Mouse (Mus musculus): ENCODE measurements around the gene Tyrobp. TPM values are rescaled to one million over a fixed set of nuclear protein-coding genes. Genes with fewer than 3 reads are reported as not detected.

Tyrobp gene
- not detected for polyA plus RNA-seq (2014; fragmentation: Illumina TruSeq; extraction: RNeasy Lipid Tissue Mini Kit (QIAGEN cat#74804); ENCODE audit: low read depth, low replicate concordance)

DNA sequence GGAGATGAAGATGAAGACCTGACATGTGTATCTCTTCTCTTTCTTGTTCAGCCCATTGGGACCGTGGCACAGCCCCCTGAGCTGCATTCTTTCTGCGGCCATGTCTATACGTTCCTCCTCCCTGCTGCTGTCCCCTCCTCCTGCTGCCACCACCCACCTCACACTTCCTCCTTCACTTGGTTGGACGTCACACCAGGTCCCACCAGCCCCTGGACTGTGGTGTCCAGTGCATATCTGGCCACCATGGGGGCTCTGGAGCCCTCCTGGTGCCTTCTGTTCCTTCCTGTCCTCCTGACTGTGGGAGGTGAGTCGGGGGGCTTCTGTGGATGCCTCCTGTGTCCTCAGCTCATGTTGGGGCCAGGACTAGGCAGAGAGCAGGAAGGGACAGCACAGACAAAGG lies at the start of gene Tyrobp:
Tyrobp (plus strand) TSS at position 165 of the 400 bp plus-strand sequence.

GRCm38 (mm10) chr7:30419561-30420499 lies 6.3 kb downstream of the Tyrobp start, which contains the start of gene Hcst:
TSS of gene Hcst (minus strand) at chr7:30419854.

DNA sequence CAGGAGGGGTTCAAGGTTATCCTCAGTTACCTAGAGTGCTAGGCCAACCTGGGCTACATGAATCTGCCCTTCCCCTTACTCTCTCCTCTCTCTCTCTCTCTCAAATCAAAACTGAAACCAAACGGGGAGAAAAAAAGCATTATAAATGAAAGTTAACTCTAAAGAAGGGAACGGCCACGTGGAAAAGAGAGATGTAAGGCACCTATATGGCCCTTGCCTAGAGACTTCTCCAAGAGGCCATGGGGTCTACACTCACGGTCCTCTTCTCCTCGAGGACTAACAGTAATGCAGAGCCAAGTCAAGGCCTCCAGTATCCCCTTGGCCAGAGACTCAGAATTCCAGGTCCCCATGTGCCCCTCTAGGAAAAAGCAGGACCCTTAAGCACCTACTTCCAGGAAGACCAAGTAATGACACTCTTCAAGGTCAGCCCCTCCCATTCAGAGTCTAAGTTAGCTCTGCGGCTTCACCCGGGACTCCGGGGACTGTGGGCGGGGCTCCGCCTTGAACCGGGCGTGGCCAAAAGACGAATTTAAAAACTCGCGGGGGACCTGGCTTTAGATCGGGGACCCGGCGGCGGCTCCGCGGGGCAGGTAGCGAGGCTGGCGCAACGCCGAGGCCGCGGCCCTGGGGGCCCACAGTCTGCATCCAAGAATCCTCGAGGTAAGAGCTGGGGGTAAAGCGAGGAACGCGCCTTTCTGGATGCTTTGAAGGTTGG lies 7.8 kb downstream of the Tyrobp start, which contains the start of gene Nfkbid:
Nfkbid (plus strand) TSS at position 558 of the 715 bp plus-strand sequence.

GRCm38 (mm10) chr7:30444971-30445751 lies 31.6 kb downstream of the Tyrobp start, which contains the start of gene Aplp1:
TSS of gene Aplp1 (minus strand) at chr7:30445535.

DNA sequence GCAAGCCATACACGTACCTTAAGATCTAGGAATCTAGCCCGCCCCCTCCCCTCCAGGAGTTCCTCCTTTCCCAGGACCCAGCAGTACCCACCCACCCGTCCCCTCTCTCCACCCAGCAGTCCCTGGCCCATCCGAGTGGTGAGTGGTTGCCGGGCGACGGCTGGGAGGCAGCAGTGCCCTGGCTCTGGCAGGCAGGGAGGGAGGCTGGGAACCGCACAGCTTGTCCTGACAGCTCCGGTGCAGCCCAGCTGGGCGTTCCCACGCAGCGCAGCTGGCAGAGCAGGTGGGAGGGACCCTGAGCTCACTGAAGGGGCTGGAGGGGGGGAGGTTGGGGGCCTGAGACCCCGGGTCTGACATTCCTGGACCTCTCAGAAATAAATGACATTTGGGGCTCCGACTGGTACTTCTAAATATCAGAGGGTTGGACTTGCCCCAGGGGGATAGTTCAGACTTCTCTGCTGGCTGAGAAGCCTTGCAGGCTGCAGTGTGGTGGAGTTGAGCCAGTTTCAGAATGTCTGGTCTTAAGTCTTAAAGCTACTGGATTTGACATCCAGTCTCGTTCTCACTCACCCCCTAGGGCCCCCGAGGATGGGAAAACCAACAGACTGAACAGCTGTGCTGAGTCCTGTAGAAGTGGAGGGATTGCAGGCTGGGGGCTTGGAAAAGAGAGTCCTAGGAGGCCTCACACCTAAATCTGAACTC lies 44.2 kb downstream of the Tyrobp start, which contains the start of the genes Kirrel2 and Nphs1:
Kirrel2 (minus strand) TSS at position 62 of the 702 bp plus-strand sequence.
Nphs1 (plus strand) TSS at position 687 of the 702 bp plus-strand sequence.

Other genes starting within 250 kb of the Tyrobp start
- gene Zfp146, start 244.0 kb upstream of the Tyrobp start, polyA plus RNA-seq (2014; fragmentation: Illumina TruSeq; extraction: RNeasy Lipid Tissue Mini Kit (QIAGEN cat#74804); ENCODE audit: low read depth, low replicate concordance): 13.3 TPM
- gene Cox7a1, start 229.6 kb upstream of the Tyrobp start, polyA plus RNA-seq (2014; fragmentation: Illumina TruSeq; extraction: RNeasy Lipid Tissue Mini Kit (QIAGEN cat#74804); ENCODE audit: low read depth, low replicate concordance): 0.74 TPM
- 117 TPM for gene Capns1, start 214.9 kb upstream of the Tyrobp start, polyA plus RNA-seq (2014; fragmentation: Illumina TruSeq; extraction: RNeasy Lipid Tissue Mini Kit (QIAGEN cat#74804); ENCODE audit: low read depth, low replicate concordance)
- 3.9 TPM for gene Polr2i, start 181.8 kb upstream of the Tyrobp start, polyA plus RNA-seq (2014; fragmentation: Illumina TruSeq; extraction: RNeasy Lipid Tissue Mini Kit (QIAGEN cat#74804); ENCODE audit: low read depth, low replicate concordance)
- gene Tbcb, start 181.5 kb upstream of the Tyrobp start, polyA plus RNA-seq (2014; fragmentation: Illumina TruSeq; extraction: RNeasy Lipid Tissue Mini Kit (QIAGEN cat#74804); ENCODE audit: low read depth, low replicate concordance): 8.5 TPM
- not detected for gene Ovol3, start 178.0 kb upstream of the Tyrobp start, polyA plus RNA-seq (2014; fragmentation: Illumina TruSeq; extraction: RNeasy Lipid Tissue Mini Kit (QIAGEN cat#74804); ENCODE audit: low read depth, low replicate concordance)
- 0.63 TPM for gene Thap8, start 133.7 kb upstream of the Tyrobp start, polyA plus RNA-seq (2014; fragmentation: Illumina TruSeq; extraction: RNeasy Lipid Tissue Mini Kit (QIAGEN cat#74804); ENCODE audit: low read depth, low replicate concordance)
- gene Wdr62, start 133.3 kb upstream of the Tyrobp start, polyA plus RNA-seq (2014; fragmentation: Illumina TruSeq; extraction: RNeasy Lipid Tissue Mini Kit (QIAGEN cat#74804); ENCODE audit: low read depth, low replicate concordance): 22.5 TPM
- 9.1 TPM for gene Clip3, start 122.0 kb upstream of the Tyrobp start, polyA plus RNA-seq (2014; fragmentation: Illumina TruSeq; extraction: RNeasy Lipid Tissue Mini Kit (QIAGEN cat#74804); ENCODE audit: low read depth, low replicate concordance)
- gene Alkbh6, start 105.0 kb upstream of the Tyrobp start, polyA plus RNA-seq (2014; fragmentation: Illumina TruSeq; extraction: RNeasy Lipid Tissue Mini Kit (QIAGEN cat#74804); ENCODE audit: low read depth, low replicate concordance): 1.8 TPM
- 0.78 TPM for gene Syne4, start 99.0 kb upstream of the Tyrobp start, polyA plus RNA-seq (2014; fragmentation: Illumina TruSeq; extraction: RNeasy Lipid Tissue Mini Kit (QIAGEN cat#74804); ENCODE audit: low read depth, low replicate concordance)
- 0.57 TPM for gene E130208F15Rik, start 92.0 kb upstream of the Tyrobp start, polyA plus RNA-seq (2014; fragmentation: Illumina TruSeq; extraction: RNeasy Lipid Tissue Mini Kit (QIAGEN cat#74804); ENCODE audit: low read depth, low replicate concordance)
- 2.2 TPM for gene Sdhaf1, start 89.9 kb upstream of the Tyrobp start, polyA plus RNA-seq (2014; fragmentation: Illumina TruSeq; extraction: RNeasy Lipid Tissue Mini Kit (QIAGEN cat#74804); ENCODE audit: low read depth, low replicate concordance)
- gene Lrfn3, start 51.0 kb upstream of the Tyrobp start, polyA plus RNA-seq (2014; fragmentation: Illumina TruSeq; extraction: RNeasy Lipid Tissue Mini Kit (QIAGEN cat#74804); ENCODE audit: low read depth, low replicate concordance): not detected
- not detected for gene Hcst, start 6.1 kb downstream of the Tyrobp start, polyA plus RNA-seq (2014; fragmentation: Illumina TruSeq; extraction: RNeasy Lipid Tissue Mini Kit (QIAGEN cat#74804); ENCODE audit: low read depth, low replicate concordance)
- 0.10 TPM for gene Nfkbid, start 8.0 kb downstream of the Tyrobp start, polyA plus RNA-seq (2014; fragmentation: Illumina TruSeq; extraction: RNeasy Lipid Tissue Mini Kit (QIAGEN cat#74804); ENCODE audit: low read depth, low replicate concordance)
- gene Aplp1, start 31.8 kb downstream of the Tyrobp start, polyA plus RNA-seq (2014; fragmentation: Illumina TruSeq; extraction: RNeasy Lipid Tissue Mini Kit (QIAGEN cat#74804); ENCODE audit: low read depth, low replicate concordance): 1.3 TPM
- not detected for gene Kirrel2, start 43.9 kb downstream of the Tyrobp start, polyA plus RNA-seq (2014; fragmentation: Illumina TruSeq; extraction: RNeasy Lipid Tissue Mini Kit (QIAGEN cat#74804); ENCODE audit: low read depth, low replicate concordance)
- 0.07 TPM for gene Nphs1, start 44.6 kb downstream of the Tyrobp start, polyA plus RNA-seq (2014; fragmentation: Illumina TruSeq; extraction: RNeasy Lipid Tissue Mini Kit (QIAGEN cat#74804); ENCODE audit: low read depth, low replicate concordance)
- not detected for gene Prodh2, start 79.9 kb downstream of the Tyrobp start, polyA plus RNA-seq (2014; fragmentation: Illumina TruSeq; extraction: RNeasy Lipid Tissue Mini Kit (QIAGEN cat#74804); ENCODE audit: low read depth, low replicate concordance)
- 4.2 TPM for gene Arhgap33, start 121.3 kb downstream of the Tyrobp start, polyA plus RNA-seq (2014; fragmentation: Illumina TruSeq; extraction: RNeasy Lipid Tissue Mini Kit (QIAGEN cat#74804); ENCODE audit: low read depth, low replicate concordance)
- gene Hspb6, start 138.4 kb downstream of the Tyrobp start, polyA plus RNA-seq (2014; fragmentation: Illumina TruSeq; extraction: RNeasy Lipid Tissue Mini Kit (QIAGEN cat#74804); ENCODE audit: low read depth, low replicate concordance): 35.8 TPM
- gene Proser3, start 138.5 kb downstream of the Tyrobp start, polyA plus RNA-seq (2014; fragmentation: Illumina TruSeq; extraction: RNeasy Lipid Tissue Mini Kit (QIAGEN cat#74804); ENCODE audit: low read depth, low replicate concordance): 5.3 TPM
- gene Lin37, start 146.1 kb downstream of the Tyrobp start, polyA plus RNA-seq (2014; fragmentation: Illumina TruSeq; extraction: RNeasy Lipid Tissue Mini Kit (QIAGEN cat#74804); ENCODE audit: low read depth, low replicate concordance): 9.7 TPM
- 13.3 TPM for gene U2af1l4, start 149.5 kb downstream of the Tyrobp start, polyA plus RNA-seq (2014; fragmentation: Illumina TruSeq; extraction: RNeasy Lipid Tissue Mini Kit (QIAGEN cat#74804); ENCODE audit: low read depth, low replicate concordance)
- gene Gm49396, start 149.6 kb downstream of the Tyrobp start, polyA plus RNA-seq (2014; fragmentation: Illumina TruSeq; extraction: RNeasy Lipid Tissue Mini Kit (QIAGEN cat#74804); ENCODE audit: low read depth, low replicate concordance): 0.97 TPM
- gene Psenen, start 149.9 kb downstream of the Tyrobp start, polyA plus RNA-seq (2014; fragmentation: Illumina TruSeq; extraction: RNeasy Lipid Tissue Mini Kit (QIAGEN cat#74804); ENCODE audit: low read depth, low replicate concordance): 22.6 TPM
- not detected for gene Igflr1, start 151.7 kb downstream of the Tyrobp start, polyA plus RNA-seq (2014; fragmentation: Illumina TruSeq; extraction: RNeasy Lipid Tissue Mini Kit (QIAGEN cat#74804); ENCODE audit: low read depth, low replicate concordance)
- gene Kmt2b, start 175.0 kb downstream of the Tyrobp start, polyA plus RNA-seq (2014; fragmentation: Illumina TruSeq; extraction: RNeasy Lipid Tissue Mini Kit (QIAGEN cat#74804); ENCODE audit: low read depth, low replicate concordance): 7.6 TPM
- gene Zbtb32, start 185.1 kb downstream of the Tyrobp start, polyA plus RNA-seq (2014; fragmentation: Illumina TruSeq; extraction: RNeasy Lipid Tissue Mini Kit (QIAGEN cat#74804); ENCODE audit: low read depth, low replicate concordance): 21.3 TPM
- gene Upk1a, start 199.1 kb downstream of the Tyrobp start, polyA plus RNA-seq (2014; fragmentation: Illumina TruSeq; extraction: RNeasy Lipid Tissue Mini Kit (QIAGEN cat#74804); ENCODE audit: low read depth, low replicate concordance): not detected
- gene Cox6b1, start 212.4 kb downstream of the Tyrobp start, polyA plus RNA-seq (2014; fragmentation: Illumina TruSeq; extraction: RNeasy Lipid Tissue Mini Kit (QIAGEN cat#74804); ENCODE audit: low read depth, low replicate concordance): 113 TPM
- gene Etv2, start 222.1 kb downstream of the Tyrobp start, polyA plus RNA-seq (2014; fragmentation: Illumina TruSeq; extraction: RNeasy Lipid Tissue Mini Kit (QIAGEN cat#74804); ENCODE audit: low read depth, low replicate concordance): not detected
- gene Rbm42, start 236.6 kb downstream of the Tyrobp start, polyA plus RNA-seq (2014; fragmentation: Illumina TruSeq; extraction: RNeasy Lipid Tissue Mini Kit (QIAGEN cat#74804); ENCODE audit: low read depth, low replicate concordance): 0.29 TPM